Mouse (Mus musculus) hindbrain, postnatal 0 days (tissue): ENCODE data around the gene Chchd10. TPM values are rescaled to one million over a fixed set of nuclear protein-coding genes. Genes with fewer than 3 reads are reported as not detected.

Experiments
- ATAC-seq: fragments of 200-750 bp; cut with Nextera tagmentation; 2 replicates; pipeline ENCODE4 v1.8.0; 2017; ENCODE audit warnings: mild to moderate bottlenecking, moderate TSS enrichment, moderate library complexity
- DNase-seq: peaks from one replicate; pipeline ENCODE4 v3.0.0-alpha.2; 2015; ENCODE audit warnings: low spot score
- H3K27ac ChIP-seq: fragments of 300-500 bp; sonication (generic); 2 replicates; pipeline ENCODE4 v1.5.1; 2014; ENCODE audit warnings: mild to moderate bottlenecking
- H3K27me3 ChIP-seq: fragments of 300-500 bp; sonication (generic); 2 replicates; pipeline ENCODE4 v1.6.1; 2014; ENCODE audit warnings: low read length, mixed read lengths; ENCODE audit not compliant: insufficient read depth
- H3K36me3 ChIP-seq: fragments of 300-500 bp; sonication (generic); 2 replicates; pipeline ENCODE4 v1.6.1; 2014; ENCODE audit warnings: low read length, mixed read lengths; ENCODE audit not compliant: insufficient read depth
- H3K4me1 ChIP-seq: fragments of 300-500 bp; sonication (generic); 2 replicates; pipeline ENCODE4 v1.6.1; 2014; ENCODE audit warnings: antibody characterized with exemption, low read length, mixed read lengths; ENCODE audit not compliant: insufficient read depth
- H3K4me2 ChIP-seq: fragments of 300-500 bp; sonication (generic); 2 replicates; pipeline ENCODE4 v1.6.1; 2014; ENCODE audit warnings: low read depth, mild to moderate bottlenecking, low read length, moderate library complexity, mixed read lengths
- H3K4me3 ChIP-seq: fragments of 300-500 bp; sonication (generic); 2 replicates; pipeline ENCODE4 v1.5.1; 2014; ENCODE audit warnings: low read length
- H3K9ac ChIP-seq: fragments of 300-500 bp; sonication (generic); replicated peaks from 2 replicates; pipeline ENCODE4 v1.6.1; 2014; ENCODE audit warnings: mild to moderate bottlenecking, low read length, moderate library complexity, mixed read lengths
- H3K9me3 ChIP-seq: fragments of 300-500 bp; sonication (generic); 2 replicates; pipeline ENCODE4 v1.6.1; 2016; ENCODE audit warnings: low read length, mixed read lengths
- CTCF ChIP-seq: IDR thresholded peaks from 2 replicates; pipeline ENCODE4 v1.5.1; 2016; ENCODE audit warnings: antibody characterized with exemption, control low read depth, low read depth
- WGBS: fragments of 180-500 bp; shearing (Covaris S2); extraction: QIAGEN DNeasy Blood & Tissue Kit; methylation state at CpG from one replicate; pipeline ENCODE4 v1.1.7; 2014; 5-methylcytosine and 5-hydroxymethylcytosine counted together
- polyA plus RNA-seq: library from polyadenylated mRNA; unstranded; fragments of >200 nt; fragmentation: Nextera tagmentation; extraction: Ambion mirVana; gene quantifications from 2 replicates; pipeline ENCODE4 v1.2.1, GENCODE M21; 2015
- total RNA-seq: library from RNA; depleted of rRNA; stranded (reverse); fragments of >200 nt; gene quantifications from 2 replicates; pipeline ENCODE4 v1.2.3, GENCODE M21; 2014

The Chchd10 gene
- total and polyA plus RNA-seq, 2 experiments from 2014 or later = 312 to 332 TPM

DNA sequence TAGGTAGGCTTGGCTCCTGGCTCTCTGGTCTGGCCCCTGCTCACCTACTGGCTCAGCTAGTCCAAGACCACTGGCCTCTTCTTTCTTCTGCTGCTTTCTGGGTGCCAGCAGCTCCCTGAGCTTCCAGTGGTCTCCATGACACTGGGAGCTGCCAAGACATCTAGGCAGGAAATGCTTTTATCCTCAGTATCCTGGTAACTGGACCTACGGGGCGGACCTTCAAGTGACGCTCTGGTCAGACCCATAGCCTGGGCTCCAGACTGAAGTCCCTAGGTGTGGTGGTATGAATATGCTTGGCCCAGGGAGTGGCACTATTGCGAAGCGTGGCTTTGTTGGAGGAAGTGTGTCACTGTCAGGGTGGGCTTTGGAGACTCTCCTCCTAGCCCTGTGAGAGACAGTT is 7.6 kb downstream of the Chchd10 start, which contains the start of gene Gm867:
Gene Gm867, minus strand, starts transcription at position 153 of the 400 bp plus-strand sequence.
- H3K4me1 ChIP-seq = peaks cover 5% of the 10 kb centered on the region; the same call in 1 of the 2 replicates
- no peak within 1 kb of the TSS for H3K27ac ChIP-seq
- DNase-seq (no peak), ATAC-seq (no peak)
- 57% methylated on average over 5 of the region's 5 CpGs for WGBS
- H3K9me3 ChIP-seq = no peaks in the 10 kb centered on the region
- H3K36me3 ChIP-seq = no peaks in the 10 kb centered on the region
- no peak within 1 kb of the TSS for H3K4me2 ChIP-seq
- no peak for TF ChIP-seq CTCF
- H3K27me3 ChIP-seq = no peaks in the 10 kb centered on the region
- H3K4me3 ChIP-seq = no peak within 1 kb of the TSS
- no peak within 1 kb of the TSS for H3K9ac ChIP-seq

DNA sequence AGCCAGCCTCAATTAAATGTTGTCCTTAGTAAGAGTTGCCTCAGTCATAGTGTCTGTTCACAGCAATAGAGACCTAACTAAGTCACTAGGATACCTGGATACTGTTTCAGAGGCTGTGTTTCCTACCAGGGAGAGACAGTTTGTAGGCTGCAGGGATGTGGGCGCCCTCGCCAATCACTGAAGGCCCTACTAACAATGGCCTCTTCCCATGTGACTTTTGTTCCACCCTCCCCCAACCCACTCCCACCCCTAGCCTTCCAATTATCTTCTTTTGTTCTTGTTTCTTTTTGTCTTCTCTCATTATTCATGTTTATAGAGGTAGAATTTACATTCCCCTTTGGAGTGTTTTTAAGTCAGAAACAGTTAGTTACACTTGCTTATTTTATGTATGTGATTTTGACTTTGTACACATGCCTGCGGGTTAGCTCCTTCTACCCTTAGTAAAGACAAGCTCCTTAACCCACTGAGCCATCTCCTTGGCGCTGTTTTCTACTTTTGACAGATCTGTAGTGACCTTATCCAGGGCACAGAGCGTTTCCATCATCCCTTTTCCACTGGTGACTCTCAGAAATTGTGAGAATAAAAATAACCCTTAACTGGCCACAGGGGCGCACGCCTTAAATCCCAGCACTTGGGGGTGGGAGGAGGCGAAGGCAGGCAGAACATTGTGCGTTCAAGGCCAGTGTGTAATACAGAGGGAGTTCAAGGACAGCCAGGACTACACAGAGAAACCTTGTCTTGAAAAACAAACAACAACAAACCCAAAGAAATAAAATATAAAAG is 8.3 kb downstream of the Chchd10 start:
- Histone ChIP-seq H3K4me1 (peaks cover 5% of the 10 kb centered on the region; the same call in 1 of the 2 replicates), H3K4me3 (no peak overlapping the region), H3K4me2 (no peak overlapping the region), H3K9me3 (no peaks in the 10 kb centered on the region), H3K27ac (no peak overlapping the region), H3K9ac (no peak overlapping the region), H3K27me3 (no peaks in the 10 kb centered on the region), H3K36me3 (no peaks in the 10 kb centered on the region)
- WGBS = 62% methylated on average over 9 of the region's 9 CpGs
- ATAC-seq (no peak), DNase-seq (no peak)
- no peak for TF ChIP-seq CTCF

DNA sequence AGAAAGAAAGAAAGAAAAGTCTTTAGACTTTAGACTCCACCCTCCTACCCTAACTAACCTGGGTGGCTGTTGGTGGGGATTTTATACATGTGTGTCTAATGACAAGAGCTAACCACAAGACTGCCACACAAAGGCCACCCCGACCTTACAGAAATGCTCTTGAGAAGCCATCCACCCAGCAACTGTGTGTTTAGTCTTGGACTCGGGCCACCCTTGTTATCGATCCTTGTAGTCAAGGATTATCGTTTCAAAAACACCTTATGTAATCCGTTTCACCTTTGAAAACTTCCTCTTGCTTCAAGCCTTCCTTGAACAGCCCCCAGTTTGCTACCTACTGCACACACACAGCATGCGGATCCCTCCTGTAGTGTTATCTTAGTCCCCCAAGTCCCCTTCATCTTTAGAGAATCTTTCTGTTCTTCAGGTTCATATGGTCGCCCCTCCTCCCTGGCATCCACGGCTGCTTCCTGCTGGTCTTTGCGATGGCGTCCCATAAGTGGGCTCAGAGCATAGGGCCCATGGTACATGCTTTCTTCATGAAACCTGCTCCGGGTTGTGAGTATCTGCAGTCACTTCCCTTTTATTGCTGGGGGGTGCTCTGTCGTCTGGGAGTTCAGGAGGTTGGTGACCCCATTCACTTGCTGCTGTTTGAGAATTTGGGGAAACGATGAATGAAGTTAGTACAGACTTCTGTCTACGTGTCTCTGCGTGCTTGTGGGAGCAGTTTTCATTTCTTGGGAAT is 10.0 kb downstream of the Chchd10 start, which contains the start of gene Vpreb3:
Gene Vpreb3, plus strand, starts transcription at position 322 of the 742 bp plus-strand sequence.
- DNase-seq (no peak), ATAC-seq (no peak)
- TF ChIP-seq CTCF = no peak
- H3K4me2 ChIP-seq = no peak within 1 kb of the TSS
- no peaks in the 10 kb centered on the region for H3K27me3 ChIP-seq
- H3K4me3 ChIP-seq = no peak within 1 kb of the TSS
- peaks cover 5% of the 10 kb centered on the region; the same call in 1 of the 2 replicates for H3K4me1 ChIP-seq
- WGBS = 81% methylated on average over 15 of the region's 15 CpGs
- H3K9ac ChIP-seq = no peak within 1 kb of the TSS
- no peaks in the 10 kb centered on the region for H3K36me3 ChIP-seq
- no peak within 1 kb of the TSS for H3K27ac ChIP-seq
- H3K9me3 ChIP-seq = no peaks in the 10 kb centered on the region

DNA sequence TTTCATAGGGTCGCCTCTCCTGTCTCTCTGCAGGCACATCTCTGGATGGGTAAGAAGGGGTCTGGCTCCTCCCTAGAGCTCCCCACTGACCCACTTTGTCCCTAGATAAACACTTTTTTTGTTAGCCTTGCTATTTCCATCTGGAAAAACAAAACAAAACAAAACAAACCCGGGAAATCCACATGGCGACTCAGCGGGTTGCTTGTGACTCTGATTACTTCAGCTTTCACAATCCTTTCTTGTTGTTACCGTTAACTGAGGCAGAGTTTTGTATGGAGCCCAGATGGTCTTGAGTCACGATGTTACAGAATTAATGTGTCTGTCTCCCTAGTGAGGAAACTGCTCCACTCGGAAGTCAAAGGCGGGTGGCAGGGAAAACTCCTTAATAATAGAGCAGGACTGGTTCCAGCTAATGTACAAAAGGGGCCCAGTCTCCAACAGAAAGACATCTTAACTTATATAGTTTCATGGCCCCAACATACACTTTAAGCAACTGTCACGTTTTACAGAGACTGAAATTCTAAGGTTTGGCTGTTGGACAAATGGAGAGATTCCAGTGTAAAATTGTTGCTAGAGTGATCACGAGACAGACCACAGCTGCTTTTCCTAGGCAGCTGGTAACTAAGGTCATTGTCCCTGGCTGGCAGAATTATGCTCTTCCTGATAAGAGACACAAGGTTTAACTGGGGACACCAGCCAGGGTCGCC is 11.3 kb downstream of the Chchd10 start:
- Histone ChIP-seq H3K9me3 (no peaks in the 10 kb centered on the region), H3K4me1 (peaks cover 5% of the 10 kb centered on the region; the same call in 1 of the 2 replicates), H3K27me3 (no peaks in the 10 kb centered on the region), H3K9ac (0 out of 2 replicates have a peak overlapping the region, but pooled peaks have one; percentile 9), H3K4me2 (no peak overlapping the region), H3K36me3 (no peaks in the 10 kb centered on the region), H3K27ac (no peak overlapping the region), H3K4me3 (no peak overlapping the region)
- DNase-seq (peak; percentile 48), ATAC-seq (no peak)
- WGBS = 16% methylated on average over 11 of the region's 11 CpGs
- TF ChIP-seq CTCF = no peak

DNA sequence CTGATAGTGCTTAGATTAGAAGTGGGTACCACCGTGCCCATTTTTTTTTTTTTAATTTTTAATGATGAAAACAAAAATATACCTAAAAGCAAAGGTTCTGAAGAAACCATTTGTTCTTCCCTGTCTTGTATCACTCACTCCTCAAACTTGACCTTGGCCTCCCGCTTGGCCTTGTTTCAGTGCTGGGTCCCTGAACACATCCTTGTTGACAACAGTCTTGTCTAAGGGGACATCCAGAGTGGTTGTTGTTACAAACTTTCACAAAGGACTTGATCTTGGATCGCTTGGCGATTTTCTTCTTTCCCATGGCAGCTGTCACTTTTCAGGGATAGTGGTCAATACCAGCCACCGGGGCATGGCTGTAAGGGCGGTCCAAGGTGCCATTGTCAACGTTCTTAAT is 12.3 kb downstream of the Chchd10 start:
- Histone ChIP-seq H3K27ac (no peak overlapping the region), H3K4me1 (peaks cover 5% of the 10 kb centered on the region; the same call in 1 of the 2 replicates), H3K36me3 (no peaks in the 10 kb centered on the region), H3K4me3 (no peak overlapping the region), H3K9me3 (no peaks in the 10 kb centered on the region), H3K27me3 (no peaks in the 10 kb centered on the region), H3K9ac (no peak overlapping the region), H3K4me2 (no peak overlapping the region)
- ATAC-seq (no peak), DNase-seq (no peak)
- WGBS = 88% methylated on average over 7 of the region's 7 CpGs
- TF ChIP-seq CTCF = no peak

DNA sequence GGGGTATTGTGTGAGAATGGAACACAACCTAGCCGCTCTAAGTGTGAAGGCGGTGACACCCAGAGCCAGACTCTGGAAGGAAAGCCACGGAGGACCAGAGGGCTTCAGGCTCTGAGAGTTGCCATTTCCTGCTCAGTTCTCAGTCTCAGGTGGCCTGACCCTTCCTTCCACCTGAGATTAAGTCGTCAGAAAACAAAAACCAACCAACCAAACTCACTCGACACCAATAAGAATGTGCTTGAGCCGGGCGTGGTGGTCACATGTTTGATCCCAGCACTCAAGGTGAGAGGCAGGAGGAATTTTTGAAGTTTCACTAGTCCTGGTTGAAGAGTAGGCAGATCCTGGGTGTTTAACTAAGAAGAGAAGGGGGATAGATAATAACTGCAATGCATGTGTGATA is 13.0 kb downstream of the Chchd10 start:
- no peak overlapping the region for H3K9ac ChIP-seq
- no peaks in the 10 kb centered on the region for H3K36me3 ChIP-seq
- H3K27ac ChIP-seq = no peak overlapping the region
- DNase-seq (no peak), ATAC-seq (no peak)
- H3K27me3 ChIP-seq = no peaks in the 10 kb centered on the region
- no peaks in the 10 kb centered on the region for H3K9me3 ChIP-seq
- WGBS = 85% methylated on average over 7 of the region's 7 CpGs
- H3K4me3 ChIP-seq = no peak overlapping the region
- H3K4me2 ChIP-seq = no peak overlapping the region
- TF ChIP-seq CTCF = no peak
- peaks cover 7% of the 10 kb centered on the region; the same call in 1 of the 2 replicates for H3K4me1 ChIP-seq
